Mouse (Mus musculus): ENCODE measurements at regions not wholly inside any gene's neighbourhood (a gene's known extent, or its start where the extent isn't known, plus 50 kb on each side); places are given as distances from the start of the nearest gene placed in this dataset.
A peak's percentile ranks its signal among the peaks of the same experiment; 100 is the strongest.

DNA sequence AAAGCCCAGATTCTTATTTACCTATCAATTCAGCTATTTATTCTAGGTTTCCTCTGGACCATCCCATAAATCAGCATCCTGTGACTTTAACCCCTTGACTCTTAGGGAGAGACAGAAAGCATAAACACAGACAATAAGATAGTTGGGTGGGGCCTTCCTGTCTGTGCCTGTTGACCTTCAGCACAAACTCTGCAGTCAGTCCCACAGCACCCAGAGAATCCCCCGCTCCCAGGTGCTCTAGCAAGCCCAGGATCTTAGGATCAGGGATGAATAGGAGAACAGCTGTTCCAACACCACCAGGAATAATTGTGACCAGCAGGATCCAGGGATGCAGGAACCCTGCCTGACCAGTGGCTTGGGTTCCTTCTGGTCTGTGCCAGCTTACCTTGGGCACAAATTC is 107.8 kb downstream of the Basp1 start:
- H3K4me3 ChIP-seq, result no peak overlapping the region
- ATAC-seq, result no peak
- no peaks in the 10 kb centered on the region for H3K9me3 ChIP-seq (replicated peaks)
- no peak overlapping the region for H3K9ac ChIP-seq
- no peak overlapping the region for H3K4me2 ChIP-seq
- no peaks in the 10 kb centered on the region for H3K27me3 ChIP-seq
- no peaks in the 10 kb centered on the region for H3K36me3 ChIP-seq (ENCODE audit: poor library complexity, severe bottlenecking)
- H3K27ac ChIP-seq, result no peak overlapping the region
- WGBS, result 77% methylated on average over 1 of the region's 1 CpGs
- peaks cover 8% of the 10 kb centered on the region for H3K4me1 ChIP-seq

DNA sequence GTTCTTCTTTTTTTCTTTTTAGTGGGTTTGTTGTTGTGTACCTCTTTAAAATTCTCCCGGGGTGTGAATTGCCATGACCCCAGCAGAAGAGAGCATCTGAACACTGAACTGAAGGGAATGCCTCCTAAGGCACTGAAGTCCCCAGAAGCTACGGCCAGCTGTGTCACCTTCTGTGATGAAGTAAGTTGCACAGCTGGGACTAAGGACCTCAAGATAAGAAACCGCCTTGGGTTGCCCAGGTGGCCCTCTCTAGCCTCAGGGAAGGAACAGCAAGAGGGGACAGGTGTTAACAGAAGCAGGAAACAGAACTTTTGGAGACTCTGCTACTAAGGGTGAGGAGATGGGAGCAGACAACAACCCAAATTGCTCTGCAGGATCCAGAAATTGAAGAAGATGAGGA is 110.2 kb downstream of the Basp1 start:
- H3K9ac ChIP-seq, result no peak overlapping the region
- H3K36me3 ChIP-seq (ENCODE audit: poor library complexity, severe bottlenecking), result no peaks in the 10 kb centered on the region
- no peak overlapping the region for H3K4me3 ChIP-seq
- H3K9me3 ChIP-seq (replicated peaks), result no peaks in the 10 kb centered on the region
- no peak overlapping the region for H3K27ac ChIP-seq
- H3K4me1 ChIP-seq, result peaks cover 8% of the 10 kb centered on the region
- WGBS, result 93% methylated on average over 3 of the region's 3 CpGs
- no peaks in the 10 kb centered on the region for H3K27me3 ChIP-seq
- ATAC-seq, result no peak
- H3K4me2 ChIP-seq, result no peak overlapping the region

DNA sequence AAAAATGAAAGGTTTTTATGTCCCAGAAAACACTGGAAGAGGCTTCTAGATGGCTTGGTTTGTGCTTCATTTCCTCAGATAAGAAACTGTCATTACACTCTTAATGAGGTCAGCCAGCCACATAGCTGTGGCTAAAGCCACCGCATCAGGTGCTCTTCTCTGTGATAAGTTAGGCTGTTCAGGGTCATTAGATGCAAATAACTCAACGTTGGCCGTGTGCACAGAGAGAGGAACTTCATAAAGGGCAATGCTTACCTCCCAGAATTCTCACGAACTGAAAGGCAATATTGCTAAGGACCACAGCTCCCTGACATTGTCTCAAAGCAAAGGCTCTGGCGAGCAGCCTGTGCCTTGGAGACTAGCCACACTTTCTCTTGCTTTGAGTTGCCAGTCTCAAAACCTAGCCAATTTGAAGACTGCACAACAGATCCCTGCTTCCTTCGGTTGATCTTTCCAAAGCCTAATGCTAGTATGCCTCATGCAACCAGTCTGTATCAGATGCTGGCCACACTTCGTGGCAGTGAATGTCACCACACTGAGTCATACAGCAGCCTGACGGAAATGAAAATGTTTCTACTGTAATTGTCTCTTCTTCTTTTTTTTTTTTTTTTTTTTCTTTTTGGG is 110.8 kb downstream of the Basp1 start:
- Histone ChIP-seq H3K9ac (no peak overlapping the region), H3K4me2 (no peak overlapping the region), H3K36me3 (ENCODE audit: poor library complexity, severe bottlenecking) (no peaks in the 10 kb centered on the region), H3K27ac (no peak overlapping the region), H3K4me3 (no peak overlapping the region), H3K9me3 (replicated peaks) (no peaks in the 10 kb centered on the region), H3K4me1 (peaks cover 14% of the 10 kb centered on the region), H3K27me3 (no peaks in the 10 kb centered on the region)
- ATAC-seq, result 0 out of 2 replicates have a peak, but pooled peaks have one; percentile 36
- WGBS, result 63% methylated on average over 8 of the region's 8 CpGs

DNA sequence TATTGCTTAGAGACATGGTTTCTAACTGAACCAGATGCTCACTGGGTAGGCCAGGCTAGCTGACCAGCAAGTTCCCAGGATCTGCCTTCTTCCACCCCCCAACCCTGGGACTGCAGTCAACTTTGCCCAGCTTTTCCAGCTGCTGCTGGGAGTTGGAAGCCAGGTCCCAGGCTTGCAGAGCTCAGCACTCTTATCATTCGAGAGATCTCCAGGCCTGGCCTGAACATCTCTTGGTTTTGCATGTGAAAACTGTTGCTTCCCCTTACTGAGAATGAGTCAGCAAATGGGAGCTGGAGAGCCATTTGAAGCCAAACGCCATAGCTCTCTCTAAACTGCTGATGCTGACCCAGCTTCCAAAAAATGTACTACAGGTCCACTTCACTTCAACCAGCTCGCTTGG is 111.8 kb downstream of the Basp1 start:
- Histone ChIP-seq H3K4me3 (no peak overlapping the region), H3K27ac (no peak overlapping the region), H3K9me3 (replicated peaks) (no peaks in the 10 kb centered on the region), H3K36me3 (ENCODE audit: poor library complexity, severe bottlenecking) (no peaks in the 10 kb centered on the region), H3K4me1 (peaks cover 21% of the 10 kb centered on the region), H3K27me3 (no peaks in the 10 kb centered on the region), H3K9ac (no peak overlapping the region), H3K4me2 (no peak overlapping the region)
- WGBS, result 72% methylated on average over 3 of the region's 3 CpGs
- no peak for ATAC-seq

GRCm38 (mm10) chr15:25297278-25297677 is 116.3 kb downstream of the Basp1 start:
- H3K9ac ChIP-seq, result no peak overlapping the region
- no peak overlapping the region for H3K4me2 ChIP-seq
- no peak overlapping the region for H3K27ac ChIP-seq
- no peaks in the 10 kb centered on the region for H3K9me3 ChIP-seq (replicated peaks)
- no peaks in the 10 kb centered on the region for H3K36me3 ChIP-seq (ENCODE audit: poor library complexity, severe bottlenecking)
- 22% methylated on average over 5 of the region's 5 CpGs for WGBS
- no peak overlapping the region for H3K4me3 ChIP-seq
- H3K4me1 ChIP-seq, result peaks cover 19% of the 10 kb centered on the region
- peaks cover 8% of the 10 kb centered on the region; the same call in 1 of the 2 replicates for H3K27me3 ChIP-seq
- ATAC-seq, result peak; percentile 79

DNA sequence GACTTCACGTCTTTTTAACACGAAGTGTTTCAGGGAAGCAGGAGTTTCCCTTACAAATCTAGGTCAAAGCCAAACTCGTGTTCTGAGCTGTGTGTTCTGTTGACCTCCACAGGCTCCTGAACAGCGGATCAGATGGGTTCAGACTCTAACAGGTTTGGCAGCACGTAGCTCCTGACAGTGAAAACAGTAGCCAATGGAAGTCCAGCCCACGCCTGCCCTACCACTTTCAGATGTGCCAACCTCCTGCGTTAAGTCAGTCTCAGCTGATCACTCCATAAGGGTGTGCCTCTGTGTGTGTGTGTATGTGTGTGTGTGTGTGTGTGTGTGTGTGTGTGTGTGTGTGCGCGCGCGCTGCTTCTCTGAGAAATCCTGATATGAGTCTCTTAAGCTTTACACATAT is 116.8 kb downstream of the Basp1 start:
- Histone ChIP-seq H3K4me3 (no peak overlapping the region), H3K9me3 (replicated peaks) (no peaks in the 10 kb centered on the region), H3K4me2 (no peak overlapping the region), H3K9ac (no peak overlapping the region), H3K36me3 (ENCODE audit: poor library complexity, severe bottlenecking) (no peaks in the 10 kb centered on the region), H3K27me3 (peaks cover 8% of the 10 kb centered on the region; the same call in 1 of the 2 replicates), H3K27ac (no peak overlapping the region), H3K4me1 (peaks cover 23% of the 10 kb centered on the region)
- WGBS, result 75% methylated on average over 11 of the region's 11 CpGs
- peak; percentile 41 for ATAC-seq

- H3K27me3 ChIP-seq, result peaks cover 8% of the 10 kb centered on the region; the same call in 1 of the 2 replicates
- 91% methylated on average over 6 of the region's 6 CpGs for WGBS
- no peak for ATAC-seq
- peaks cover 33% of the 10 kb centered on the region for H3K4me1 ChIP-seq
- H3K9me3 ChIP-seq (replicated peaks), result no peaks in the 10 kb centered on the region
- H3K27ac ChIP-seq, result no peak overlapping the region
- no peak overlapping the region for H3K4me2 ChIP-seq
- H3K36me3 ChIP-seq (ENCODE audit: poor library complexity, severe bottlenecking), result no peaks in the 10 kb centered on the region
- H3K4me3 ChIP-seq, result no peak overlapping the region
- no peak overlapping the region for H3K9ac ChIP-seq
Observed at GRCm38 (mm10) chr15:25295753-25296152, 117.8 kb downstream of the Basp1 start.

GRCm38 (mm10) chr15:25291231-25291691 is 122.3 kb downstream of the Basp1 start:
- H3K36me3 ChIP-seq (ENCODE audit: poor library complexity, severe bottlenecking), result no peaks in the 10 kb centered on the region
- H3K9ac ChIP-seq, result no peak overlapping the region
- H3K4me2 ChIP-seq, result peak overlapping the region; percentile 42
- ATAC-seq, result peak; percentile 95
- H3K27me3 ChIP-seq, result peaks cover 12% of the 10 kb centered on the region; the same call in 1 of the 2 replicates
- peak overlapping the region; percentile 2; the same call in 1 of the 2 replicates for H3K4me3 ChIP-seq
- WGBS, result 2% methylated on average over 10 of the region's 10 CpGs
- H3K4me1 ChIP-seq, result peaks cover 27% of the 10 kb centered on the region
- H3K27ac ChIP-seq, result peak overlapping the region; percentile 37
- no peaks in the 10 kb centered on the region for H3K9me3 ChIP-seq (replicated peaks)

GRCm38 (mm10) chr15:25287850-25288249 is 125.7 kb downstream of the Basp1 start:
- Histone ChIP-seq H3K4me3 (no peak overlapping the region), H3K27me3 (peaks cover 9% of the 10 kb centered on the region; the same call in 1 of the 2 replicates), H3K4me2 (no peak overlapping the region), H3K36me3 (ENCODE audit: poor library complexity, severe bottlenecking) (no peaks in the 10 kb centered on the region), H3K9me3 (replicated peaks) (no peaks in the 10 kb centered on the region), H3K9ac (no peak overlapping the region), H3K27ac (no peak overlapping the region), H3K4me1 (peaks cover 43% of the 10 kb centered on the region)
- ATAC-seq, result no peak
- 77% methylated on average over 3 of the region's 3 CpGs for WGBS

- Histone ChIP-seq H3K4me2 (peak overlapping the region; percentile 16; the same call in 1 of the 2 replicates), H3K4me3 (no peak overlapping the region), H3K36me3 (ENCODE audit: poor library complexity, severe bottlenecking) (no peaks in the 10 kb centered on the region), H3K27ac (no peak overlapping the region), H3K9me3 (replicated peaks) (no peaks in the 10 kb centered on the region), H3K27me3 (peaks cover 20% of the 10 kb centered on the region; the same call in 1 of the 2 replicates), H3K9ac (no peak overlapping the region), H3K4me1 (peaks cover 20% of the 10 kb centered on the region)
- 32% methylated on average over 17 of the region's 17 CpGs for WGBS
- ATAC-seq, result peak; percentile 85
Observed at GRCm38 (mm10) chr15:25284354-25285199, 129.0 kb downstream of the Basp1 start.

GRCm38 (mm10) chr15:25283713-25284112 is 129.9 kb downstream of the Basp1 start:
- 78% methylated on average over 2 of the region's 2 CpGs for WGBS
- Histone ChIP-seq H3K9ac (no peak overlapping the region), H3K27ac (no peak overlapping the region), H3K36me3 (ENCODE audit: poor library complexity, severe bottlenecking) (no peaks in the 10 kb centered on the region), H3K4me3 (no peak overlapping the region), H3K9me3 (replicated peaks) (no peaks in the 10 kb centered on the region), H3K27me3 (peaks cover 20% of the 10 kb centered on the region; the same call in 1 of the 2 replicates), H3K4me1 (peaks cover 29% of the 10 kb centered on the region), H3K4me2 (no peak overlapping the region)
- ATAC-seq, result peak; percentile 11; the same call in 1 of the 2 replicates

GRCm38 (mm10) chr15:25282346-25282745 is 131.2 kb downstream of the Basp1 start:
- no peaks in the 10 kb centered on the region for H3K9me3 ChIP-seq (replicated peaks)
- H3K4me1 ChIP-seq, result peaks cover 38% of the 10 kb centered on the region
- peaks cover 20% of the 10 kb centered on the region; the same call in 1 of the 2 replicates for H3K27me3 ChIP-seq
- no peak overlapping the region for H3K4me3 ChIP-seq
- no peak overlapping the region for H3K9ac ChIP-seq
- no peak overlapping the region for H3K4me2 ChIP-seq
- WGBS, result 91% methylated on average over 9 of the region's 9 CpGs
- no peak overlapping the region for H3K27ac ChIP-seq
- no peak for ATAC-seq
- no peaks in the 10 kb centered on the region for H3K36me3 ChIP-seq (ENCODE audit: poor library complexity, severe bottlenecking)
